Mouse (Mus musculus): ENCODE results near the gene Scn11a.

Gene Scn11a

DNA sequence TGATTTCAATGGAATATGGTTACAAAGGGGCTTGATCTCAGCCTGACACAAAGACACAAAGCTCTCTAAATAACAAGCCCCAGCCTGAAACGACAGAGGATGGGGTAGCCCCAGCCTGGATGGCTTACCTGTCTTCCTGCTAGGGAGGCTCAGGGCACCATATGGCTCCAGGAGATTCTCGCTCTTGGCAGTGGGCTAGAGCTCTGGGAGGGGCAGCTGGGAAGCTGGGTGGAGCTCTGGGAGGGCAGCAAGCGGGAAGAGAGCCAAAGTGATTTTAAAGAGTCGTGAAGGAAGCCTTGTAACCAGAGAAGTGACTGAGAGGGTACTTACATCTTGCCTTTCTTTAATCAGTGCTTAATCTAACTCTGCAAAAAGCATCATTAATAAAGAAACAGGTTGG, at the start of gene Scn11a:
TSS of gene Scn11a (minus strand) at position 160 of the 400 bp plus-strand sequence.
- DNase-seq: no peak

DNA sequence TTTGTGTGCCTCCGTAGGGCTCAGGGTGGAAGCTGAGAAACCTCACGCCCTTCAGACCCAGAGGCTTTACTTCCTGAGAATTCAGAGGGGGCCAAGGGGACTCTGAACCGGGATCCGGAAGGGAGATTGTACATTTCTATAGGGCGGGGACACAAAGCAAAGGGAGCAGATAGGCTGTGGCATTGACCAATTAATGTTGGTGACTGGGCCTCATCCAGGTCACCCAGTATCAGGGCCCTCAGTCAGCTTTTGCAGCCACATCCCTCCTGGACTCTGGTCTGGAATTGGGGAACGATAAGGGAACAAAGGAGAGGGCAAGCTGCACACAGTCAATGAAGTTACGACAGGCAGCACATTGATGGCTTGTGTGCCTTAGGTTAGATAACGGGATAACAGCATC, 28.9 kb upstream of the Scn11a start:
- no peak for DNase-seq

- no peak for DNase-seq
Measured at GRCm38 (mm10) chr9:119853071-119853846, 28.0 kb upstream of the Scn11a start.

DNA sequence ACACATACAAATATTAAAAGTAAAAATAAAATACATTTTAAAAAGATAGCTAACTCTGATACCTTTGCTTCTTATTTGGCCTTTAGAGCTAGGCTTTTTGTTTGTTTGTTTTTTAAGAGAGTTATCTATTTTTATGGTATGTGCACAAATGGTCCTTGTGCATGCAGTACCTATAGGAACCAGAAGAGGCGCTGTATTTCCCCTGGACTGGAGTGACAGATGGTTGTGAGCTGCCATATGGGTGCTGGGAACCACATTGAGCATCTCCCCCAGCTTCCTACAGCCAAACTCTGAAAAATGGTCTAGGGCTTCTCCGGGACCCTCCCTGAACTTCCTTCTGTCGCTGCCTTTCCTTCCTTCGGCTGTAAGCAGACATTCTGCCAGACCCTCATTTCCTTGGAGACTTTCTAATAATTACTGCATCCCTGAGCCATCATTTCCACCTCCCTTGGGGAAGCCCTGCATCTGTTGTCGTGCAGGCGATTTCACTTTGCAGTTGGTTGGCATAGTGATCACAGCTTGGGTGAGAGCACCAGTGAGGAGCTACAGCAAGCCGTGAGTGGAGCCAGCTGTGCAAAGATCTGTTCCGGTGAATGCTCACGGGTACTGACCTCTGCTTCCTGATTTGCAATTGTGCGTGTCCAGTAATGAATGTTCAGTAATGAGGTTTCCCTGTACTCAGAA, 27.2 kb upstream of the Scn11a start:
- no peak for DNase-seq

GRCm38 (mm10) chr9:119849214-119849613, 24.0 kb upstream of the Scn11a start:
- no peak for DNase-seq

DNA sequence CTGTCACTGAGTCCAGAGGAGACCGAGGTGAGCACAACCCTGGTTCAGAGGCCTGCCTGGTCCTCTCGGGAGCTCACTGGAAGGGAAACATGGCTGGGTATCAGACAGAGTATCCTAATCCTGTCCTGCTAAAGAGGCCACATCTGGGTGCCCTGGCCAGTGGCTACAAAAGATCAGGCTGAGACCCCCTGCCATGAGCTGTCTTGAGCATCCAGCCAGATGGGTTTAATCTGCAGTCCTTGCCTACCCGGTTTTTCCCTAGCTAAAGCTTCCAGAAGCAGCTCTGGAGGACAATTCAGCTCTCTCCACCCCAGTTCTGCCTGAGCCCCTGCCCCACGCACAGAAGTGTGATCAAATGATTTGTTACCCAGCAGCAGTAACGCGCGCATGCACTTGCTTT, 23.4 kb upstream of the Scn11a start:
- DNase-seq: no peak

DNA sequence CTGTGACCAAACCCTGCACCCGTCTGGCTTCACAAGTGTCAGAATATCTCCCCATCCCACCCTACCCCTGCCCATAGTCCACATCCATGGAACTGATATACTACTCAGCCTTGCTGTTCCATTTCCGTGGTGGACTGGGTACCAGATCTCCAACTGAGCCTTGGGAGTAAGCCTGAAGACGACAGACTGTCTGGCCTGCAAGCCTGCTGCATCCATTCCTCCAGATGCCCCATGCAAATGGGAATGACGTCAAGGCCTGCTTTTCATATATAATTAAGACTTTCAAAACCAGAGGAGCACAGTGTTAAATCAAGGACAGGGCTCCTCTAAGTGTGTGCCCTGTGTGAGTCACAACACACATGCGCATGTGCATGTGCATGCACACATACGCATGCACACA, 21.9 kb upstream of the Scn11a start:
- no peak for DNase-seq

- no peak for DNase-seq
Measured at GRCm38 (mm10) chr9:119844724-119845123, 19.5 kb upstream of the Scn11a start.

DNA sequence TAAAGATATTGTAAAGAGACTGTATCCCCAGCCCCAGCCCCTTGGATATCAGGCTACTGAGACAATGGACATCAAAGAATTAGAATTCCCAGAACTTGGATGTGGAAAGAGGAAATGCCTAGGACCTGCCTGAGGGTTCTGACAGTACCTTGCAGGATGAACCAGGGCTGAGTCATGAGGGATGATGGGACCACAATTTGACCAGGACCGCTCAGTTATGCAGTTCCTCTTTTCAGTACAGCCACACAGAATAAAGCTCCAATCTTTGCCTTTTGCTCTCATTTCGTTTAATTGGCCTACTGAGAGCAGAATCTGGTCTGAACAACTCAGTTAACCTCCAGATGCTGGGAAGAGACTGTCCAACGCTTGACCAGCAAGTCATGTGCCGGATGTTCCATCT, 18.3 kb upstream of the Scn11a start:
- no peak for DNase-seq

DNA sequence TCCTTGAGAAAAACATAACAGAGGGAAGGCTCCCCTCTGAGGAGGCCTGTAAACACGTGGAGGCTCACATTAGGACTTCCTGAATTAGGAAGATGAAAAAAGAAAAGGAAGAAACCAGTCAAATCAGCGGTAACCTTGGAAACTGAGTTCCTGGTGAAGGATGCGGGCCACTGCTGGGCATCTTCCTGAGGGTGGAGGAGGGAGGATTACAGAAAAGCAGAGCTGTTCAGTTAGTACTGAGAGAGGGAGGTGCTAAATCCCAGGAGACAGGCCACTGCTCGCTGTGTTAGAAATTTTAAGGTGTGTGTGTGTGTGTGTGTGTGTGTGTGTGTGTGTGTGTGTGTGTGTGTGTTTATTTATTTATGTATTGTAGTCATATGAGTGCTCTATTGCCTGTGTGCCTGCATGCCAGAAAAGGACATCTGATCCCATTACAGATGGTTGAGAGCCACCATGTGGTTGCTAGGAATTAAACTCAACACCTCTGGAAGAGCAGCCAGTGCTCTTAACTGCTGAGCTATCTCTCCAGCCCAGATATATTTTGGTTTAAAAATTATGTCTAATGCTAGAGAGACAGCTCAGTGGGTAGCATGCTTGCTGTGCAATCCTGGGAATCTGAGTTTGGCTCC, 17.4 kb upstream of the Scn11a start:
- no peak for DNase-seq

GRCm38 (mm10) chr9:119842091-119842490, 16.8 kb upstream of the Scn11a start:
- no peak for DNase-seq

- DNase-seq: no peak
Measured at GRCm38 (mm10) chr9:119841159-119841558, 15.9 kb upstream of the Scn11a start.

- no peak for DNase-seq
Measured at GRCm38 (mm10) chr9:119835581-119836125, 10.4 kb upstream of the Scn11a start.

DNA sequence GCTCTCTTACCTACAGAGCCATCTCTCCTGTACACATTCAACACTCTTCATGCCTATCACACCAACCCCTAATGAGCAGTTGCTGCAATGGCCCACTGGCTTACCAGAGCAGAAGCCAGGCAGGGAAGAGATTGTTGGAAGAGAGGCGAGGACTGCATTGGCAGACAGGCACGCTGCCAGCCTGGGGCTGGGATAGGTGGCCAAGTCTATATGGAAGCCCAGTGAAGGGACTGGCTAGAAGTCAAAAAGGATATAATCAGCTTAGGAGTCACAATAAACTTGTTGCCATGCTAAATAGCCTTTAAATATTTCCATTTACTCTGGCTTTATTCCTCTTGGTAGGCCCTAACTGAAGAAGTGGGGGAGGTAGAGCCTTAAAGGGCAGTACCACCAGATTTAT, 5.7 kb upstream of the Scn11a start:
- no peak for DNase-seq

GRCm38 (mm10) chr9:119823722-119824121, 1.5 kb downstream of the Scn11a start:
- no peak for DNase-seq

DNA sequence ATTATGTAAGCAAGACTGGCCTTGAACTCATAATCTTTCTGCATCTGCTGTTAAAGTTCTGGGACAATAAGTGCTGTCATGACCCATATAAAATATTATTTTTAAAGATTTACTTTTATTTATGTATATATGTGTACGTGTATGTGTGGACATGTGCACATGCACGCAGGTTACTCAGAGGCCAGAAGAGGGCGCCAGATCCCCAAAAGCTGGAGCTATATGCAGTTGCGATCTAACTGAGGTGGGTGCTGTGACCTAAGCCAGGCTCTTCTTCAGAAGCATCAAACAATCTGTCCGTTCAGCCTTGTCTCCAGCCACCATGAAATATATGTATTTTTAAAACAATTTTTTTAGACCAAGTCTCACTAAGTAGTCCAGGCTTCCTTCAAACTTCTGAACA, 11.6 kb downstream of the Scn11a start:
- DNase-seq: no peak

DNA sequence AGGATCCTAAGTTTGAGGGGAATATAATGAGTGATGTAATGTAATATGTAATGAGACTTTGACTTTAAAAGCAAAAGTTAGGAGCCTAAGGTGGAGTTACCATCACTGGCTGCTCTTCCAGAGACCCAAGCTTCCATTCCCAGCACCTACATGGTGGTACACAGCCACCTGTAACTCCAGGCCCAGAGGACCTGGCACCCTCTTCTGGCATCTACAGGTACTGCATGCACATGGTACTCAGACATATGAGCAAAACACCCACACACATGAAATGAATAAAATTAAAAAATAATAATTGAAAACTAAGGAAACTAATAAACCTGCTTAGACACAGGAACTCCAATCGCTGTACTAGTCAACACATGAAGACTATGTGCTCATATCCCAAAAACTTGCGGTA, 18.8 kb downstream of the Scn11a start:
- DNase-seq: peak; percentile 15

- peak; percentile 2 for DNase-seq
Measured at GRCm38 (mm10) chr9:119804501-119804847, 20.8 kb downstream of the Scn11a start.

DNA sequence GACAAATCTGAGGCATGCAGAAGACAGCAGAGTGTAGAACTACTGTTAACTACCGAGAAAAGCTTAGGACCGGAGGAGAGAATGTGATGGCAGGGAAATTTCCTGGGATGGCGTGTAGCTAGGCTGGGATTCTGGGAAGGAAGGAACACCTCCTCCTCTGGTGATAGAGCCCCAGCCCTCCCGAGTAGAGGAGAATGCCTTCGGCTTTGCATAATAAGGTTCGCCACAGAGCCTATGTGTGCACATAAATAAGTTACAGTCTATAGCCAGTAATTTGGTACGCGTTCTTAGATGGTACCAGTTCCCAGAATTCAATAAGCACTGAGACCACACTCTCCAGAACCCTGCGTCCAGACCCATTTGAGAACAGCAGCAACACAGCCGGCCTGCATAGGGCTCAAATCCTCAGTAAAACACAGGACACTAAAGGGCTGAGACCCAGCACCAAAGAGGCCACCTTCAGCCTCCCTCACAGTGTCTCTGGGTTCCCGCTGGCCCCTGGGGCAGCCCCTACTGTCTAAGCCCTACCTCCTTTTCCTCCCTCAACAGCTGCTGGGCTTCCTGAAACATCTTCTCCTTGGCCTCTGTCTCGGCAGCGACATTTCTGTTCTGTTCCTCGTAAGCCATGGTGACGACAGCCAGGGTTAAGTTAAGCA, 21.3 kb downstream of the Scn11a start:
- no peak for DNase-seq

GRCm38 (mm10) chr9:119803169-119803827, 22.0 kb downstream of the Scn11a start:
- DNase-seq: no peak

- DNase-seq: peak; percentile 11
Measured at GRCm38 (mm10) chr9:119801460-119801859, 23.8 kb downstream of the Scn11a start.

GRCm38 (mm10) chr9:119796791-119797190, 28.5 kb downstream of the Scn11a start:
- DNase-seq: no peak

All from thymus, postnatal 25 days (tissue).